Mouse (Mus musculus) mature B cell (primary cell): ENCODE measurements around the gene Smdt1.
"Not testable (repeated sequence)": the region's sequence is repeated elsewhere in the genome, so short reads cannot be mapped to it uniquely, and the experiment has no call there.

Source experiments
- in situ Hi-C: fragments of 300-500 bp; cut with MboI; formaldehyde crosslinking; loops from 2 replicates; pipeline ENCODE4 v1.14.3; 2019

Gene Smdt1

DNA sequence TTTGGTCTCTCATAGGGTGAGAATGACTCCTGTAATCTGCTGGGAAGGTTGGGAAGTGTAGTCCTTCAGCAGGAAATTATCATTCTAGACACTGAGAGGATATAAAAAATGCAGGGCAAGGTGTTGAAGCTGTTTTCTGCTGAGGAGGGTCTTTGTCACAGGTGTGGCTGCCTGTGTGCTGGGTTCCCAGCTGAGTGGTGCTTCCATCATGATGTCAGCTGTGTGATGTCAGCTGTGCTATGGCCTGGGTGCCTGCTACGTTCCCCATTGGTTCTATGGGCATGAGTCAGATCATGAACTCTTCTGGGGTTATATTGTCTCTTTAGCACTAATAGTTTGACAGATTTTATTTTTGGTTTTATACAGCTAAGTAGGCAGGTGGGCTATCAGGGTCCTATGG, 30.1 kb downstream of the Smdt1 start:
- in situ Hi-C loops = no loop called here

GRCm38 (mm10) chr15:82372446-82372845, 33.7 kb downstream of the Smdt1 start:
- in situ Hi-C loops = no loop called here

DNA sequence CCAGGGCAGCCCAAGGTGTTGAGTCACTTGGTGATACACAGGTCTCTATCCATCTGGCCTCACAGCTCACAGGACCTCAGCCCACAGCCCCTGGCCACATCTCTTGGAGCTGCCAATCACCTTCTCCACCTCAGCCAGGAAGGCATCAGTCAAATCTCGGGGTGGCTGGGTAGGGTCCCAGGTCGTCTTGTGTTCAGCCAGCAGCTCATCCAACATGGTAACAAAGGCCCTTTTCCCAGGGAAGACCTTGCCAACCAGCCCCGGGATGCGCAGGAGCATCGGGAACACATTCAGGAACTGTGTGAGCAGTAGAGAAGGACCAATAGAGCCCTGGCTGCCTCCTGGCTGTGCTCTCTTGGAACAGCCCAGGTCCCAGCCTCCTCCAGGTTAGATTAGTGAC, 34.2 kb downstream of the Smdt1 start:
- in situ Hi-C loops = no loop called here

DNA sequence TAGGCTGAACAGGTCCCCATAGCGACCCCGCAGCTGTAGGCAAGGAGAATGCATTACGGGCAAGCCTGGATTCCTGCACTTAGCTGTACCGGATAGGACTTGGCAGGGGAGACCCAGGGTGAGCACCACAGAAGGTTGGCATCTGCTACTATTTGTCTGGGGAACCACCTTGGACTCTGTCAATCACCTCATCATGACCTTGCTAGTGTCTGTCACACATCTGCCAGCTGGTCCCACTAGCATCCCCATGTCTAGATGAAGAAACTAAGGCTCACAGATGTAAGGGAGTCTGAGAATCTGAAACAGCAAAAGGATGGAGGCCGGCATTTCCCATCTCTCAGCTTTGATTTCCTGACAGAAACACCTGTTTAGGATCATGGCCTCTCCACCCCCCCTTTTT, 35.7 kb downstream of the Smdt1 start:
- in situ Hi-C loops = no loop called here

DNA sequence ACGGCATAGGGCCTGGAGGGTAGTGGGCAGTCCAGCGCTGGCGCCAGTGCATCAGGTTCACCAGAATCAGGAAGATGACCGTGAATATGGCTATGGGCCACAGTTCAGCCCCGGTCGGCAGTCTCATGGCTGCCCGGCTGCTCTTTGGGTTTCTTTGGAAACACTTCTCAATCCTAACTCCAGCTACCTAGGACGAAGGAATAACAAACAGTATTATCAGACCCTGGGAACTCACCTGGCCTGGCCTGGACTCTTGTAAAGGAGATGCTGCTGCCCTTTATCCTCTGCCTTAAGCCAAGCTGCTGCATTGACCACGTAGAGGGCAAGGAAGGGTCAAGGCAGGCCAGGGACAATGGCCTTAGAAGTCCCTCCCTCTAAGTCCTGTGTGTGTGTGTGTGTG, 37.1 kb downstream of the Smdt1 start:
- in situ Hi-C loops = no loop called here

DNA sequence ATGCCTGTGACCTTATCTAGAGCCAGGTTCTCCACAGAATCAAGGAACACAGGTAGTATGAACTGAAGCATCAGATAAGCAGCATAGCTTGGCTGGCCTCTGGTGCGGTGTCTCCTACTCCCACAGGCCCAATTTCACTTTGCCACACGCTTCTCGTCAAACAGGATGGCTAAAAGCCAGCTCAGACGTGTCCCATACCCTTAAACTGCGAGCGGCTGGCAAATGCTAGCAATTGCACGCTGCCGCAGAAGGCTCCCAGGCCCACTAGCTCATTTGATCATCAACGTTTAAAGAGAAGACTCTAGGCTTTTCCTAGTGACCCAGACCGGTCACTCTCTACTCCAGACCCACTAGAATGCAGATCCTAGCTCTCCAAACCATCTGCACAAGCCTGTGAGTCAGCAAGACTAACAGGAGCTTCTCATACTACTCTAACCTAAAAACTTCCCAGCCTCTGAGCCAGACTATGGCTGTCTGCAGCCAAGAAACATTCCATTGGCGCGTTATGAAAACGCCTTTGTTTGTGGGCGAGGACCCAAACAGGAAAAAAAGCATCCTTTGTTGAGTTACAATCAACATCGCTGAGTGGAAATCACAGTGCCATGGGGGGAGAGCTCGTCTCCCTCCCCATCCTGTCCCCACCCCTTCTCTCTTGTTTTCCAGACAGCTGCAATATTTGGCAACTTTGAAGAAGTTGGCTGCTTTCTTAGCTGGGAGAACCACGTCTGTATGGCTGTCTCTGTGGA, 37.8 kb downstream of the Smdt1 start:
- in situ Hi-C loops = no loop called here

- in situ Hi-C loops = no loop called here
Measured at GRCm38 (mm10) chr15:82377701-82378100, 38.9 kb downstream of the Smdt1 start.

DNA sequence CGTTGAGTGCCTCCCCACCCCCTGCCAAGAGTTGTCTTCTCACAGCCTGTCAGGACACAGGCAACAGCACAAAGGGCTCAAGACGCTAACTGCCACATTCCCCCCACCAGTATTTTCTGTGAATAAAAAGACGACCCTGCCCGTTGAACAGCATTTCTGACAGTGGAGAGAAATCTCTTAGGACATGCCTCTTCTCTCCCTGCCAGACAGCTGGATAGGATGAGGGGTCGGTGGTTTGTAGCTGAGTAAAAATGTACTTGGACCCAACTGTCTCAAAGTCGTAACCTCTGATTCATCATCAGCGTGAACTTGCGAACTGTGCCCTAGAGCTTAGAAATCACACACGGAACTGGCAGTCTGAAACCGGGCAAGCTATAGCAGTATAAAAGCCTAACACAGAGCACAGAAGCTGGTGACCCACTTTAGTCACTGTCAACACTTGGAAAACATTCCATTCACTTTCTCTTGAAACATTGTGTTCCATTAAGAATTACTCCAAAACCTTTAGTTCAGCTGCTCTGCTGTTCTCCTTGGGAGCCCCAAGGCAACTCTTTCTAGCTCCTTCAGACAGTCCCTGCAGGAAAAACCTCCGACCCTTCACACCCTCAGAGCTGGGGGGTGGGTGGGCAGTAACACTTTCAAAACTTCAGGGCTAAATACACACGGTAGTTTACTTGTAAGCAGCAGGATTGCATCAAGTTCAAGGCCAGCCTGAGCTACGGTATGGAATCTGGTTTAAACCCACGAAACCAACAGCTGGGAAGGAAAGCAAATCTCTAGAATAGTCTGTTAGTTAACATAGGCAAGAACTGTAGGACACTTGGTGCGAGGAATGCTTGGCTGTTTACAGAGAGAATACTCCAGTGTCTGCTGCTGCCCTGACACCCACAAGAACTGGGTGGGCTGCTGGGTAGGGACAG, 39.8 kb downstream of the Smdt1 start:
- in situ Hi-C loops = no loop called here

DNA sequence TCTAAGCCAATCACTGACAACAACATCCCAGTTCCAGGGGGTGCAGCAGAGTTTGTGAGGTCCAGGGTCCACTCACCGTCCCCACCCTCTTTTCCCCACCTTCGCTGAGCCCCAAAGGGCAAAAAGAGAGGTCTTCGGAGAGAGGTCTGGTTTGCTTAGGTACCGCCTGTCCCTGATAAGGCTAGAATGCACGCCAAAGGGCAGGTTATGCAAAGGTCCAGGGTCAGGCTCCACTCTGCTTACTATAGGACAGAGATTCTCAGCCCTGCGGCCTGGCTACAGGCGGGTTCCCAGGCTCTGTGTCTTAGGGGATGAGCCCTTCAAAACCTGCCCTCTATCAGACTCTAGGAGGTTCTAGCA, 40.7 kb downstream of the Smdt1 start:
- in situ Hi-C loops = no loop called here

- in situ Hi-C loops = no loop called here
Measured at GRCm38 (mm10) chr15:82379871-82380713, 41.3 kb downstream of the Smdt1 start, which contains the start of gene Cyp2d22. Gene Cyp2d22, minus strand, starts transcription at chr15:82380260.

DNA sequence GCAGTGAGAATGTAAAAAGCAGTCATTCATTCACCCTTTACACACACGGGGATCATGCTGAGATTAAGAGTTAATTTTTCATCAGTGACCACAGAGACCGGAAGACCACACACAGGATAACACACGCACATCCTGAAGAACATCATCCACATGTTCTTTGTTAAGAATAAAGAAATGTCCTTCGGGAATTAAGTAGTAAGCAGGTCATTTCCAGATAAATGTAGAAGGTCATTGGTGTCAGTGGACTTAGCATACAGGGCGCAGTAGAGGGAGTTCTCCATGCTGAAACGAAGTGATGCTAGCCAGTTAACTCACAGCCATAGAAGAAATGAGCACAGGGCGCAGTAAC, 41.9 kb downstream of the Smdt1 start:
- in situ Hi-C loops = no loop called here

- in situ Hi-C loops = no loop called here
Measured at GRCm38 (mm10) chr15:82382441-82382840, 43.7 kb downstream of the Smdt1 start.

GRCm38 (mm10) chr15:82385729-82386128, 47.0 kb downstream of the Smdt1 start:
- in situ Hi-C loops = no loop called here

- in situ Hi-C loops = not testable (repeated sequence)
Measured at GRCm38 (mm10) chr15:82389916-82390315, 51.2 kb downstream of the Smdt1 start.

GRCm38 (mm10) chr15:82393922-82394321, 55.2 kb downstream of the Smdt1 start, which contains the start of gene Cyp2d11:
Gene Cyp2d11, minus strand, starts transcription at chr15:82394022.
- in situ Hi-C loops = not testable (repeated sequence)

GRCm38 (mm10) chr15:82395955-82396354, 57.2 kb downstream of the Smdt1 start:
- in situ Hi-C loops = not testable (repeated sequence)
